Mouse (Mus musculus) C2C12 (cell line): ENCODE data around the gene Nudt17.

Experiments
- CTCF ChIP-seq: IDR thresholded peaks from one replicate; pipeline ENCODE4 v1.5.1; 2011; ENCODE audit not compliant: control insufficient read depth, insufficient read depth, insufficient read length
- MAX ChIP-seq: IDR thresholded peaks from one replicate; pipeline ENCODE4 v1.6.1; 2011; ENCODE audit warnings: mild to moderate bottlenecking, control low read depth
- USF1 ChIP-seq: IDR thresholded peaks from one replicate; pipeline ENCODE4 v1.6.1; 2011; ENCODE audit warnings: low read depth, mild to moderate bottlenecking, control low read depth, moderate library complexity

GRCm38 (mm10) chr3:96701003-96701402 lies 7.4 kb downstream of the Nudt17 start:
- TF ChIP-seq CTCF (no peak), MAX (no peak), USF1 (no peak)
